Mouse (Mus musculus): ENCODE results near the gene Atxn3.

The Atxn3 gene

GRCm38 (mm10) chr12:101957942-101958544 lies at the start of gene Atxn3:
Gene Atxn3, minus strand, starts transcription at chr12:101958246.
- peak; percentile 93 for DNase-seq (ENCODE audit: low read depth, low spot score)

GRCm38 (mm10) chr12:102000785-102001184 lies 42.7 kb upstream of the Atxn3 start:
- no peak for DNase-seq (ENCODE audit: low read depth, low spot score)

- DNase-seq (ENCODE audit: low read depth, low spot score), result no peak
These were observed 40.9 kb upstream of the Atxn3 start for GRCm38 (mm10) chr12:101998929-101999328.

GRCm38 (mm10) chr12:101994576-101995467 lies 36.8 kb upstream of the Atxn3 start:
- DNase-seq (ENCODE audit: low read depth, low spot score), result no peak

- DNase-seq (ENCODE audit: low read depth, low spot score), result no peak
These were observed 29.6 kb upstream of the Atxn3 start for GRCm38 (mm10) chr12:101987659-101988058.

GRCm38 (mm10) chr12:101985110-101985509 lies 27.1 kb upstream of the Atxn3 start:
- DNase-seq (ENCODE audit: low read depth, low spot score), result peak; percentile 10

GRCm38 (mm10) chr12:101982977-101983376 lies 24.9 kb upstream of the Atxn3 start:
- no peak for DNase-seq (ENCODE audit: low read depth, low spot score)

GRCm38 (mm10) chr12:101981559-101981958 lies 23.5 kb upstream of the Atxn3 start:
- no peak for DNase-seq (ENCODE audit: low read depth, low spot score)

- DNase-seq (ENCODE audit: low read depth, low spot score), result no peak
These were observed 22.2 kb upstream of the Atxn3 start for GRCm38 (mm10) chr12:101980266-101980665.

- DNase-seq (ENCODE audit: low read depth, low spot score), result no peak
These were observed 21.2 kb upstream of the Atxn3 start for GRCm38 (mm10) chr12:101979213-101979750.

- DNase-seq (ENCODE audit: low read depth, low spot score), result no peak
These were observed 20.5 kb upstream of the Atxn3 start for GRCm38 (mm10) chr12:101978588-101978987.

- DNase-seq (ENCODE audit: low read depth, low spot score), result no peak
These were observed 20.1 kb upstream of the Atxn3 start for GRCm38 (mm10) chr12:101978162-101978561.

GRCm38 (mm10) chr12:101977404-101977915 lies 19.4 kb upstream of the Atxn3 start:
- DNase-seq (ENCODE audit: low read depth, low spot score), result no peak

- no peak for DNase-seq (ENCODE audit: low read depth, low spot score)
These were observed 18.8 kb upstream of the Atxn3 start for GRCm38 (mm10) chr12:101976651-101977403.

- peak; percentile 79 for DNase-seq (ENCODE audit: low read depth, low spot score)
These were observed 17.8 kb upstream of the Atxn3 start, which contains the start of gene Cpsf2 for GRCm38 (mm10) chr12:101975601-101976571. Gene Cpsf2, plus strand, starts transcription at chr12:101975988.

GRCm38 (mm10) chr12:101975167-101975600 lies 17.1 kb upstream of the Atxn3 start:
- no peak for DNase-seq (ENCODE audit: low read depth, low spot score)

GRCm38 (mm10) chr12:101974571-101974970 lies 16.5 kb upstream of the Atxn3 start:
- no peak for DNase-seq (ENCODE audit: low read depth, low spot score)

- DNase-seq (ENCODE audit: low read depth, low spot score), result no peak
These were observed 14.2 kb upstream of the Atxn3 start for GRCm38 (mm10) chr12:101972230-101972629.

- DNase-seq (ENCODE audit: low read depth, low spot score), result no peak
These were observed 13.3 kb upstream of the Atxn3 start for GRCm38 (mm10) chr12:101971311-101971710.

All from forelimb bud, embryonic 11.5 days (tissue).